Mouse (Mus musculus): ENCODE results near the gene Sestd1.

DNA sequence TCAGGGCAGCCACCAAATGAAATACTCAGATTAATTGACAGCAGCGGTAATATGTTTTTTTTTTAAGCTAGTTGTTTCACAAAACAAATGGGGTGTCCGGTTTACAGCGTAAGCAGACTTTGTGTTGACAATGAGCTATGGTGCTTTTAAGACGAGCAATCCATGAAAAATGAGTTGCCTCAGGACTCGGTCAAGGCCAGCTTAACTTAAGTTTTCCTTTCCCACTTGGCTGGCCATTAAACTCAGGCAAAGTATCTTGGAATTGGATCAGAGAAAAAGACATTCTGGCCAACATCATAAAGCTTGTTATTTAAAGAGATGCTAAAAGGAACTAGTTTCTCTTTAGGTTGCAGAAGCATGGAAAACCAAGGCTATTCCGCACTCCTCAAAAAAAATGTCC, 136.9 kb downstream of the Sestd1 start:
- TF ChIP-seq CTCF (IDR thresholded peaks at IDR 0.05 in 2 of 3, conservative IDR thresholded peaks at IDR 0.05 in 1 of 3; ENCODE audit: control insufficient read depth in 1 of 3, insufficient read depth in 1 of 3, low read depth in 2 of 3, low read length in 3 of 3, poor library complexity in 1 of 3, severe bottlenecking in 1 of 3) (no peak), NRF1 (IDR thresholded peaks at IDR 0.05; ENCODE audit: insufficient read depth, low read depth, low read length, poor library complexity, severe bottlenecking) (no peak), BHLHE40 (IDR thresholded peaks at IDR 0.05; ENCODE audit: borderline replicate concordance, low read depth, low read length) (no peak), ZNF384 (IDR thresholded peaks at IDR 0.05; ENCODE audit: low read depth, low read length) (no peak), JUND (IDR thresholded peaks at IDR 0.05; ENCODE audit: low read depth, low read length) (no peak), POLR2A (IDR thresholded peaks at IDR 0.05; ENCODE audit: control insufficient read depth in 1 of 2, insufficient read depth in 1 of 2, low read depth in 1 of 2, low read length in 2 of 2, poor library complexity in 1 of 2) (no peak), ELF1 (IDR thresholded peaks at IDR 0.05; ENCODE audit: low read depth, low read length) (no peak), GABPA (IDR thresholded peaks at IDR 0.05; ENCODE audit: low read depth, low read length) (no peak), GATA1 (IDR thresholded peaks at IDR 0.05; ENCODE audit: low read depth, low read length) (no peak), CHD2 (IDR thresholded peaks at IDR 0.05; ENCODE audit: low read length) (no peak), EP300 (IDR thresholded peaks at IDR 0.05; ENCODE audit: low read depth in 1 of 2, low read length in 2 of 2) (no peak), ZMIZ1 (IDR thresholded peaks at IDR 0.05; ENCODE audit: low read depth, low read length) (no peak), SMC3 (IDR thresholded peaks at IDR 0.05; ENCODE audit: low read depth, low read length) (no peak)
